Mouse (Mus musculus) lung, adult 2 months (tissue): Measurements from ENCODE around the gene Wdr37.

Source experiments
- CTCF ChIP-seq: fragments of 200-500 bp; IDR thresholded peaks from 2 replicates; pipeline ENCODE4 v1.5.1; 2011; ENCODE audit warnings: mild to moderate bottlenecking, low read length, control low read depth; ENCODE audit not compliant: insufficient read depth
- POLR2A ChIP-seq: fragments of 200-500 bp; IDR thresholded peaks from 2 replicates; pipeline ENCODE4 v1.6.1; 2011; ENCODE audit warnings: low read depth, mild to moderate bottlenecking, control low read depth, low read length, borderline replicate concordance; ENCODE audit errors: extremely low read depth

DNA sequence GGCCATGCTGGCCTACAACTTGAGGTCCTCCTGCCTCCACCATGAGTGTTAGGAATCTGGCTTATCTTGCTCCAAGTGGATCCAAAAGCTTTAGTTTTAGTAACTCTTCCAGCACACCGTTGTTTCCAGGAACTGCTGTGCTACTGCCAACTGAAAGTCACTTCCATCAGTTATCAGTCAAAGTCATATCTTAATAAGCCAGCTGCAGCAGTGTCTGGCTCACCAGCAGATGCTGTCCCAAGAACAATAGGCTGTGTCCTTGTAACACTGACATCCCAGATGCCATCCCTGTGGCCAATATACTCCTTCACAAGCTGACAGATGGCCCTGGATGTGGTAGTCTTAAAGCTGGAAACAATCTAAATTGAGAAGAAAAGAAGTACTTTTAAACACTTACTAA is 22.4 kb downstream of the Wdr37 start:
- TF ChIP-seq POLR2A (no peak), CTCF (no peak)
